Mouse (Mus musculus) cerebellum, adult (tissue): ENCODE measurements around the gene Col4a2.
"Not testable (repeated sequence)": the region's sequence is repeated elsewhere in the genome, so short reads cannot be mapped to it uniquely, and the experiment has no call there.

Source experiments
- ATAC-seq: cut with Nextera tagmentation; 2 replicates; pipeline ENCODE4 v1.9.2; 2017; ENCODE audit warnings: mild to moderate bottlenecking, moderate library complexity, mixed read lengths; ENCODE audit not compliant: insufficient number of reproducible peaks, low FRiP score, low TSS enrichment

The Col4a2 gene

GRCm38 (mm10) chr8:11450184-11451113 lies 137.8 kb downstream of the Col4a2 start:
- ATAC-seq, result no peak

- ATAC-seq, result no peak
Observed at GRCm38 (mm10) chr8:11452152-11452551, 139.5 kb downstream of the Col4a2 start.

GRCm38 (mm10) chr8:11452559-11452958 lies 140.0 kb downstream of the Col4a2 start:
- no peak for ATAC-seq

GRCm38 (mm10) chr8:11452974-11453373 lies 140.4 kb downstream of the Col4a2 start:
- no peak for ATAC-seq

GRCm38 (mm10) chr8:11454228-11454627 lies 141.6 kb downstream of the Col4a2 start:
- no peak for ATAC-seq

GRCm38 (mm10) chr8:11457278-11457677 lies 144.7 kb downstream of the Col4a2 start:
- no peak for ATAC-seq

- ATAC-seq, result no peak
Observed at GRCm38 (mm10) chr8:11457981-11458836, 145.6 kb downstream of the Col4a2 start.

- no peak for ATAC-seq
Observed at GRCm38 (mm10) chr8:11459016-11459415, 146.4 kb downstream of the Col4a2 start.

GRCm38 (mm10) chr8:11460934-11461333 lies 148.3 kb downstream of the Col4a2 start:
- ATAC-seq, result no peak

GRCm38 (mm10) chr8:11461847-11462246 lies 149.2 kb downstream of the Col4a2 start:
- ATAC-seq, result peak; percentile 69

- ATAC-seq, result no peak
Observed at GRCm38 (mm10) chr8:11462641-11463040, 150.0 kb downstream of the Col4a2 start.

GRCm38 (mm10) chr8:11463541-11463888 lies 150.9 kb downstream of the Col4a2 start:
- ATAC-seq, result no peak

GRCm38 (mm10) chr8:11463889-11464706 lies 151.5 kb downstream of the Col4a2 start:
- ATAC-seq, result no peak

- ATAC-seq, result no peak
Observed at GRCm38 (mm10) chr8:11464707-11464964, 152.0 kb downstream of the Col4a2 start.

GRCm38 (mm10) chr8:11465619-11466018 lies 153.0 kb downstream of the Col4a2 start:
- no peak for ATAC-seq

- not testable (repeated sequence) for ATAC-seq
Observed at GRCm38 (mm10) chr8:11466528-11466927, 153.9 kb downstream of the Col4a2 start.

- ATAC-seq, result no peak
Observed at GRCm38 (mm10) chr8:11469095-11469494, 156.5 kb downstream of the Col4a2 start.

GRCm38 (mm10) chr8:11470694-11471093 lies 158.1 kb downstream of the Col4a2 start:
- ATAC-seq, result no peak

- ATAC-seq, result no peak
Observed at GRCm38 (mm10) chr8:11471309-11471708, 158.7 kb downstream of the Col4a2 start.

- no peak for ATAC-seq
Observed at GRCm38 (mm10) chr8:11473072-11473471, 160.5 kb downstream of the Col4a2 start.

GRCm38 (mm10) chr8:11475397-11475796 lies 162.8 kb downstream of the Col4a2 start:
- no peak for ATAC-seq
